Mouse (Mus musculus): ENCODE measurements around the gene Rcc2. TPM values are rescaled to one million over a fixed set of nuclear protein-coding genes. Genes with fewer than 3 reads are reported as not detected.

Rcc2 gene
- total and polyA plus RNA-seq, 3 experiments = 254 to 427 (median 270) TPM

GRCm38 (mm10) chr4:140722710-140723109, 22.4 kb downstream of the Rcc2 start:
- Histone ChIP-seq H3K9ac (ENCODE audit: control insufficient read depth, low read depth, low read length, poor library complexity, severe bottlenecking) (no peak overlapping the region), H3K27me3 (ENCODE audit: control insufficient read depth in 1 of 2, insufficient read depth in 2 of 2, low read length in 2 of 2) (no peaks in the 10 kb centered on the region), H3K4me3 (ENCODE audit: control insufficient read depth in 1 of 2, insufficient read depth in 1 of 2, low read depth in 2 of 2, low read length in 2 of 2) (no peak overlapping the region), H3K27ac (ENCODE audit: control insufficient read depth, low read depth, low read length) (no peak overlapping the region), H3K79me2 (ENCODE audit: control insufficient read depth, insufficient read depth, low read length, poor library complexity) (no peaks in the 10 kb centered on the region), H3K9me3 (replicated peaks; ENCODE audit: insufficient read depth, low read length) (no peaks in the 10 kb centered on the region), H3K4me1 (ENCODE audit: control insufficient read depth in 1 of 2, insufficient read depth in 2 of 2, low read length in 2 of 2) (no peaks in the 10 kb centered on the region), H3K36me3 (ENCODE audit: control insufficient read depth in 1 of 2, insufficient read depth in 2 of 2, low read length in 2 of 2) (peaks cover 0 to 11% of the 10 kb centered on the region in 2 experiments; a peak in 2 of 4 replicates)
- no peak for DNase-seq (ENCODE audit: low read depth, low spot score)
- no peak for TF ChIP-seq NELFE (IDR thresholded peaks at IDR 0.05; ENCODE audit: low read depth, low read length)
- TF ChIP-seq TBP (IDR thresholded peaks at IDR 0.05; ENCODE audit: low read depth, low read length) = no peak
- no peak for TF ChIP-seq MAX (IDR thresholded peaks at IDR 0.05; ENCODE audit: low read length)
- no peak for TF ChIP-seq USF2 (IDR thresholded peaks at IDR 0.05; ENCODE audit: borderline replicate concordance in 1 of 2, insufficient read depth in 1 of 2, low read depth in 1 of 2, low read length in 2 of 2)
- no peak for TF ChIP-seq ELF1 (IDR thresholded peaks at IDR 0.05; ENCODE audit: low read depth, low read length)

- no peak for TF ChIP-seq GATA1 (IDR thresholded peaks at IDR 0.05; ENCODE audit: low read depth, low read length)
- TF ChIP-seq MYC (IDR thresholded peaks at IDR 0.05; ENCODE audit: low read depth, low read length) = no peak
- no peak for TF ChIP-seq POLR2AphosphoS5 (IDR thresholded peaks at IDR 0.05; ENCODE audit: borderline replicate concordance, low read depth, low read length)
- no peak for TF ChIP-seq RCOR1 (IDR thresholded peaks at IDR 0.05; ENCODE audit: low read depth, low read length)
- TF ChIP-seq TBP (IDR thresholded peaks at IDR 0.05; ENCODE audit: low read depth, low read length) = no peak
- TF ChIP-seq ZMIZ1 (IDR thresholded peaks at IDR 0.05; ENCODE audit: low read depth, low read length) = no peak
- no peak for TF ChIP-seq MXI1 (IDR thresholded peaks at IDR 0.05; ENCODE audit: low read depth, low read length)
- TF ChIP-seq NRF1 (IDR thresholded peaks at IDR 0.05; ENCODE audit: insufficient read depth, low read depth, low read length, poor library complexity, severe bottlenecking) = no peak
- TF ChIP-seq RAD21 (IDR thresholded peaks at IDR 0.05; ENCODE audit: low read depth, low read length) = no peak
- TF ChIP-seq POLR2A (IDR thresholded peaks at IDR 0.05; ENCODE audit: control insufficient read depth in 1 of 2, insufficient read depth in 1 of 2, low read depth in 1 of 2, low read length in 2 of 2, poor library complexity in 1 of 2) = no peak
- no peak for TF ChIP-seq MAFK (IDR thresholded peaks at IDR 0.05; ENCODE audit: borderline replicate concordance, low read depth, low read length)
- TF ChIP-seq CTCF (IDR thresholded peaks at IDR 0.05 in 2 of 3, conservative IDR thresholded peaks at IDR 0.05 in 1 of 3; ENCODE audit: control insufficient read depth in 1 of 3, insufficient read depth in 1 of 3, low read depth in 2 of 3, low read length in 3 of 3, poor library complexity in 1 of 3, severe bottlenecking in 1 of 3) = no peak
- no peak for TF ChIP-seq CHD2 (IDR thresholded peaks at IDR 0.05; ENCODE audit: low read length)
- TF ChIP-seq KAT2A (conservative IDR thresholded peaks at IDR 0.05; ENCODE audit: low read depth, low read length) = no peak
- no peak for TF ChIP-seq ZKSCAN1 (IDR thresholded peaks at IDR 0.05; ENCODE audit: low read depth, low read length)
- TF ChIP-seq TAL1 (IDR thresholded peaks at IDR 0.05; ENCODE audit: low read length) = no peak
- Histone ChIP-seq H3K27ac (ENCODE audit: control insufficient read depth, low read depth, low read length) (no peak overlapping the region), H3K4me3 (ENCODE audit: control insufficient read depth in 1 of 2, insufficient read depth in 1 of 2, low read depth in 2 of 2, low read length in 2 of 2) (no peak overlapping the region), H3K9ac (ENCODE audit: control insufficient read depth, low read depth, low read length, poor library complexity, severe bottlenecking) (no peak overlapping the region), H3K27me3 (ENCODE audit: control insufficient read depth in 1 of 2, insufficient read depth in 2 of 2, low read length in 2 of 2) (no peaks in the 10 kb centered on the region), H3K79me2 (ENCODE audit: control insufficient read depth, insufficient read depth, low read length, poor library complexity) (no peaks in the 10 kb centered on the region), H3K9me3 (replicated peaks; ENCODE audit: insufficient read depth, low read length) (no peaks in the 10 kb centered on the region), H3K4me1 (ENCODE audit: control insufficient read depth in 1 of 2, insufficient read depth in 2 of 2, low read length in 2 of 2) (no peaks in the 10 kb centered on the region), H3K36me3 (ENCODE audit: control insufficient read depth in 1 of 2, insufficient read depth in 2 of 2, low read length in 2 of 2) (peaks cover 0 to 11% of the 10 kb centered on the region in 2 experiments; a peak in 2 of 4 replicates)
- DNase-seq (ENCODE audit: low read depth, low spot score) = peak; percentile 42
Observed at GRCm38 (mm10) chr4:140723192-140723591, 22.9 kb downstream of the Rcc2 start.
